Mouse (Mus musculus): Measurements from ENCODE around the gene Nts. TPM values are rescaled to one million over a fixed set of nuclear protein-coding genes. Genes with fewer than 3 reads are reported as not detected.

Gene Nts
- 1.5 and 2.4 TPM in 2 replicates for total RNA-seq (2012; rRNA removed)

GRCm38 (mm10) chr10:102490386-102490785 is at the start of gene Nts:
Gene Nts, minus strand, starts transcription at chr10:102490486.
- Histone ChIP-seq H3K36me3 (ENCODE audit: control insufficient read depth, insufficient read depth, low read length, poor library complexity, severe bottlenecking) (no peaks in the 10 kb centered on the region), H3K9me3 (ENCODE audit: control insufficient read depth, insufficient read depth, low read depth, low read length) (no peaks in the 10 kb centered on the region), H3K4me1 (ENCODE audit: control insufficient read depth in 2 of 2, insufficient read depth in 2 of 2, low read length in 2 of 2, poor library complexity in 1 of 2) (no peaks in the 10 kb centered on the region), H3K9ac (ENCODE audit: insufficient read depth, low read depth, low read length, poor library complexity, severe bottlenecking) (no peak within 1 kb of the TSS), H3K27ac (ENCODE audit: insufficient read depth, low read depth, low read length, poor library complexity, severe bottlenecking) (no peak within 1 kb of the TSS), H3K4me3 (ENCODE audit: insufficient read depth in 1 of 2, low read depth in 1 of 2, low read length in 2 of 2, poor library complexity in 1 of 2, severe bottlenecking in 1 of 2) (no peak within 1 kb of the TSS)
- in situ Hi-C loops (cut with MboI; ENCODE audit: low sequenced_read_pairs in 2 of 2, unreplicated experiment in 2 of 2), result loop anchor here in 1 of 2 experiments (25.0 kb wide), 1 partner anchor 347 kb away; no protein-coding TSS in a partner anchor
- no peak for DNase-seq (ENCODE audit: low read depth, low spot score)
- no peak for TF ChIP-seq ZC3H11A (IDR thresholded peaks at IDR 0.05; ENCODE audit: borderline replicate concordance, low read depth, low read length)
- no peak for TF ChIP-seq CHD2 (IDR thresholded peaks at IDR 0.05; ENCODE audit: low read depth, low read length)
- no peak for TF ChIP-seq HCFC1 (IDR thresholded peaks at IDR 0.05; ENCODE audit: borderline replicate concordance, insufficient read depth, low read length)
- TF ChIP-seq MAFK (IDR thresholded peaks at IDR 0.05; ENCODE audit: insufficient read depth, low read depth, low read length), result no peak
- TF ChIP-seq ZNF384 (IDR thresholded peaks at IDR 0.05; ENCODE audit: low read depth, low read length), result no peak

- Histone ChIP-seq H3K9me3 (ENCODE audit: control insufficient read depth, insufficient read depth, low read depth, low read length) (no peaks in the 10 kb centered on the region), H3K9ac (ENCODE audit: insufficient read depth, low read depth, low read length, poor library complexity, severe bottlenecking) (no peak overlapping the region), H3K4me1 (ENCODE audit: control insufficient read depth in 2 of 2, insufficient read depth in 2 of 2, low read length in 2 of 2, poor library complexity in 1 of 2) (no peaks in the 10 kb centered on the region), H3K4me3 (ENCODE audit: insufficient read depth in 1 of 2, low read depth in 1 of 2, low read length in 2 of 2, poor library complexity in 1 of 2, severe bottlenecking in 1 of 2) (no peak overlapping the region), H3K36me3 (ENCODE audit: control insufficient read depth, insufficient read depth, low read length, poor library complexity, severe bottlenecking) (no peaks in the 10 kb centered on the region), H3K27ac (ENCODE audit: insufficient read depth, low read depth, low read length, poor library complexity, severe bottlenecking) (no peak overlapping the region)
- in situ Hi-C loops (cut with MboI; ENCODE audit: low sequenced_read_pairs in 2 of 2, unreplicated experiment in 2 of 2), result no loop called here
- TF ChIP-seq CHD2 (IDR thresholded peaks at IDR 0.05; ENCODE audit: low read depth, low read length) (no peak), ZNF384 (IDR thresholded peaks at IDR 0.05; ENCODE audit: low read depth, low read length) (no peak), HCFC1 (IDR thresholded peaks at IDR 0.05; ENCODE audit: borderline replicate concordance, insufficient read depth, low read length) (no peak), MAFK (IDR thresholded peaks at IDR 0.05; ENCODE audit: insufficient read depth, low read depth, low read length) (no peak), ZC3H11A (IDR thresholded peaks at IDR 0.05; ENCODE audit: borderline replicate concordance, low read depth, low read length) (no peak)
- DNase-seq (ENCODE audit: low read depth, low spot score), result no peak
Measured at GRCm38 (mm10) chr10:102527901-102528300, 37.6 kb upstream of the Nts start.

DNA sequence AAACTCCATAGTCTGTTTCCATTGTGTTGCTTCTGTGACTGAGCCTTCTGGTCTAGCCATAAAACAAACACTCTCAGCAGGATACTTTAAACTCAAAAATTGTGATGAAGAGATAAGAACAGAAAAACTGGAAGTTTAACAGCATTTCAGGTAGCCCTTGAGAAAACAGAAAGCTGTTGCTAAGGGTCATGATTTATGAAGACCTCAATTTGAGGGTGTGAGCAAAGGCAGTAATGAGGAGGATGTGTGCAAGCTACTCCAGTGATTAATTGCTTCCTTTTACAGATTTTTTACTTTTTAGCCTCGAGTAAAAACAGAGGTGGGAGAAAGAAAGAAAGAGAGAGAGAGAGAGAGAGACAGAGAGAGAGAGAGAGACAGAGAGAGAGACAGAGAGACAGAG is 23.9 kb upstream of the Nts start:
- Histone ChIP-seq H3K4me3 (ENCODE audit: insufficient read depth in 1 of 2, low read depth in 1 of 2, low read length in 2 of 2, poor library complexity in 1 of 2, severe bottlenecking in 1 of 2) (no peak overlapping the region), H3K36me3 (ENCODE audit: control insufficient read depth, insufficient read depth, low read length, poor library complexity, severe bottlenecking) (no peaks in the 10 kb centered on the region), H3K9ac (ENCODE audit: insufficient read depth, low read depth, low read length, poor library complexity, severe bottlenecking) (no peak overlapping the region), H3K27ac (ENCODE audit: insufficient read depth, low read depth, low read length, poor library complexity, severe bottlenecking) (no peak overlapping the region), H3K9me3 (ENCODE audit: control insufficient read depth, insufficient read depth, low read depth, low read length) (no peaks in the 10 kb centered on the region), H3K4me1 (ENCODE audit: control insufficient read depth in 2 of 2, insufficient read depth in 2 of 2, low read length in 2 of 2, poor library complexity in 1 of 2) (peaks cover 0 to 5% of the 10 kb centered on the region in 2 experiments; a peak in 2 of 4 replicates)
- no peak for DNase-seq (ENCODE audit: low read depth, low spot score)
- TF ChIP-seq HCFC1 (IDR thresholded peaks at IDR 0.05; ENCODE audit: borderline replicate concordance, insufficient read depth, low read length), result no peak
- TF ChIP-seq ZNF384 (IDR thresholded peaks at IDR 0.05; ENCODE audit: low read depth, low read length), result no peak
- TF ChIP-seq ZC3H11A (IDR thresholded peaks at IDR 0.05; ENCODE audit: borderline replicate concordance, low read depth, low read length), result no peak
- no peak for TF ChIP-seq CHD2 (IDR thresholded peaks at IDR 0.05; ENCODE audit: low read depth, low read length)
- no peak for TF ChIP-seq MAFK (IDR thresholded peaks at IDR 0.05; ENCODE audit: insufficient read depth, low read depth, low read length)
- in situ Hi-C loops (cut with MboI; ENCODE audit: low sequenced_read_pairs in 2 of 2, unreplicated experiment in 2 of 2), result no loop called here

GRCm38 (mm10) chr10:102511807-102512461 is 21.6 kb upstream of the Nts start, which contains the start of gene Rassf9:
Gene Rassf9, plus strand, starts transcription at chr10:102512222.
- H3K9ac ChIP-seq (ENCODE audit: insufficient read depth, low read depth, low read length, poor library complexity, severe bottlenecking), result no peak within 1 kb of the TSS
- H3K4me1 ChIP-seq (ENCODE audit: control insufficient read depth in 2 of 2, insufficient read depth in 2 of 2, low read length in 2 of 2, poor library complexity in 1 of 2), result peaks cover 0 to 5% of the 10 kb centered on the region in 2 experiments; a peak in 2 of 4 replicates
- peak; percentile 16 for DNase-seq (ENCODE audit: low read depth, low spot score)
- TF ChIP-seq HCFC1 (IDR thresholded peaks at IDR 0.05; ENCODE audit: borderline replicate concordance, insufficient read depth, low read length) (no peak), ZC3H11A (IDR thresholded peaks at IDR 0.05; ENCODE audit: borderline replicate concordance, low read depth, low read length) (no peak), ZNF384 (IDR thresholded peaks at IDR 0.05; ENCODE audit: low read depth, low read length) (no peak), CHD2 (IDR thresholded peaks at IDR 0.05; ENCODE audit: low read depth, low read length) (no peak), MAFK (IDR thresholded peaks at IDR 0.05; ENCODE audit: insufficient read depth, low read depth, low read length) (no peak)
- no peaks in the 10 kb centered on the region for H3K36me3 ChIP-seq (ENCODE audit: control insufficient read depth, insufficient read depth, low read length, poor library complexity, severe bottlenecking)
- no peak within 1 kb of the TSS; a peak in 1 of 4 replicates for H3K4me3 ChIP-seq (ENCODE audit: insufficient read depth in 1 of 2, low read depth in 1 of 2, low read length in 2 of 2, poor library complexity in 1 of 2, severe bottlenecking in 1 of 2)
- H3K9me3 ChIP-seq (ENCODE audit: control insufficient read depth, insufficient read depth, low read depth, low read length), result no peaks in the 10 kb centered on the region
- in situ Hi-C loops (cut with MboI; ENCODE audit: low sequenced_read_pairs in 2 of 2, unreplicated experiment in 2 of 2), result no loop called here
- H3K27ac ChIP-seq (ENCODE audit: insufficient read depth, low read depth, low read length, poor library complexity, severe bottlenecking), result peak within 1 kb of the TSS; percentile 9; the same call in 1 of the 2 replicates

Data from ES-E14 (cell line).